Mouse (Mus musculus) ES-E14 (cell line): ENCODE measurements around the gene Tep1.

Experiments
- CHD2 ChIP-seq: IDR thresholded peaks from 2 replicates; pipeline ENCODE4 v1.6.1; 2014; ENCODE audit warnings: mild to moderate bottlenecking, low read depth, low read length, inconsistent platforms
- HCFC1 ChIP-seq: IDR thresholded peaks from 2 replicates; pipeline ENCODE4 v1.6.1; 2012; ENCODE audit warnings: low read length, inconsistent platforms, borderline replicate concordance; ENCODE audit not compliant: insufficient read depth
- MAFK ChIP-seq: IDR thresholded peaks from 2 replicates; pipeline ENCODE4 v1.6.1; 2014; ENCODE audit warnings: mild to moderate bottlenecking, low read depth, low read length, inconsistent platforms; ENCODE audit not compliant: insufficient read depth
- ZC3H11A ChIP-seq: IDR thresholded peaks from 2 replicates; pipeline ENCODE4 v1.6.1; 2012; ENCODE audit warnings: low read depth, mild to moderate bottlenecking, inconsistent platforms, low read length, borderline replicate concordance

DNA sequence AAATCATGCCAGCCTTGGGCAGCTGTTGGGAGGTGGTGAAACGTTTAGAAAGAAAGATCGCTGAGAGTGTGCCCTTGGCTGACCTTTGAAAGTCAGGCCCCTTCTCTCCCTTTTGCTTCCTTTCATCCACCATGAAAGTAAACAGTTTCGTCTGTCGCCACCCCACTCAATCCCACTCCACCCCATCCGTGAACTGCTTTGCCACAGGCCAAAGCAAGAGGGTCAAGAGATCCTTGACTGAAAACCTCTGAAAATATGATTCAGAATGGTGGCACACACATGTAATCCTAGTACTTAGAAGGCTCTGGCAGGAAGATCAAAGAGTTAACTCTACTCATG, 414 bp upstream of the Tep1 start:
- TF ChIP-seq CHD2 = no peak
- TF ChIP-seq ZC3H11A = no peak
- TF ChIP-seq MAFK = no peak
- TF ChIP-seq HCFC1 = no peak
